Mouse (Mus musculus) forebrain, embryonic 15.5 days (tissue): ENCODE data around the gene Thbs1. TPM values are rescaled to one million over a fixed set of nuclear protein-coding genes. Genes with fewer than 3 reads are reported as not detected.

Source experiments
- ATAC-seq: fragments of 200-750 bp; cut with Nextera tagmentation; replicated peaks from 2 replicates; pipeline ENCODE4 v1.8.0; 2017; ENCODE audit warnings: mild to moderate bottlenecking, moderate TSS enrichment, moderate library complexity
- H3K27ac ChIP-seq: fragments of 300-500 bp; sonication (generic); replicated peaks from 2 replicates; pipeline ENCODE4 v1.5.1; 2015; ENCODE audit warnings: mild to moderate bottlenecking, inconsistent platforms
- H3K27me3 ChIP-seq: fragments of 300-500 bp; sonication (generic); 2 replicates; pipeline ENCODE4 v1.6.1; 2015; ENCODE audit warnings: inconsistent platforms
- H3K36me3 ChIP-seq: fragments of 300-500 bp; sonication (generic); 2 replicates; pipeline ENCODE4 v1.6.1; 2015; ENCODE audit warnings: mild to moderate bottlenecking, inconsistent platforms
- H3K4me1 ChIP-seq: fragments of 300-500 bp; sonication (generic); 2 replicates; pipeline ENCODE4 v1.6.1; 2015; ENCODE audit warnings: inconsistent platforms
- H3K4me2 ChIP-seq: fragments of 300-500 bp; sonication (generic); replicated peaks from 2 replicates; pipeline ENCODE4 v1.6.1; 2015; ENCODE audit warnings: mild to moderate bottlenecking, inconsistent platforms
- H3K4me3 ChIP-seq: fragments of 300-500 bp; sonication (generic); 2 replicates; pipeline ENCODE4 v1.5.1; 2015; ENCODE audit warnings: mild to moderate bottlenecking, inconsistent platforms
- H3K9ac ChIP-seq: fragments of 300-500 bp; sonication (generic); replicated peaks from 2 replicates; pipeline ENCODE4 v1.6.1; 2015; ENCODE audit warnings: mild to moderate bottlenecking, inconsistent platforms
- H3K9me3 ChIP-seq: fragments of 300-500 bp; sonication (generic); 2 replicates; pipeline ENCODE4 v1.6.1; 2016; ENCODE audit warnings: inconsistent platforms
- WGBS: fragments of 180-500 bp; shearing (Covaris S2); methylation state at CpG from one replicate; pipeline ENCODE4 v1.1.7; 2015; ENCODE audit warnings: mixed read lengths; 5-methylcytosine and 5-hydroxymethylcytosine counted together
- polyA plus RNA-seq: library from polyadenylated mRNA; unstranded; fragments of >200 nt; fragmentation: Nextera tagmentation; extraction: Ambion mirVana; gene quantifications from 2 replicates; pipeline ENCODE4 v1.2.1, GENCODE M21; 2015

Thbs1 gene
- polyA plus RNA-seq, 1 experiment from 2014 or later, result 10.2 TPM

- peak overlapping the region; percentile 32; the same call in 1 of the 2 replicates for H3K27ac ChIP-seq
- 24% methylated on average over 2 of the region's 2 CpGs for WGBS
- no peaks in the 10 kb centered on the region for H3K9me3 ChIP-seq
- peaks cover 18% of the 10 kb centered on the region for H3K4me1 ChIP-seq
- no peak overlapping the region for H3K4me2 ChIP-seq
- no peak overlapping the region for H3K4me3 ChIP-seq
- no peaks in the 10 kb centered on the region for H3K27me3 ChIP-seq
- no peaks in the 10 kb centered on the region for H3K36me3 ChIP-seq
- no peak for ATAC-seq
- H3K9ac ChIP-seq, result no peak overlapping the region
Measured at GRCm38 (mm10) chr2:118160991-118161390, 49.3 kb downstream of the Thbs1 start.

GRCm38 (mm10) chr2:118162486-118162885 lies 50.8 kb downstream of the Thbs1 start:
- no peak for ATAC-seq
- peaks cover 16% of the 10 kb centered on the region for H3K4me1 ChIP-seq
- no peak overlapping the region for H3K4me2 ChIP-seq
- no peaks in the 10 kb centered on the region for H3K9me3 ChIP-seq
- H3K27me3 ChIP-seq, result no peaks in the 10 kb centered on the region
- H3K4me3 ChIP-seq, result no peak overlapping the region
- H3K27ac ChIP-seq, result no peak overlapping the region
- H3K9ac ChIP-seq, result no peak overlapping the region
- WGBS, result 85% methylated on average over 5 of the region's 5 CpGs
- no peaks in the 10 kb centered on the region for H3K36me3 ChIP-seq

GRCm38 (mm10) chr2:118164137-118164536 lies 52.5 kb downstream of the Thbs1 start:
- 79% methylated on average over 6 of the region's 6 CpGs for WGBS
- Histone ChIP-seq H3K4me1 (peaks cover 16% of the 10 kb centered on the region), H3K9ac (no peak overlapping the region), H3K27ac (no peak overlapping the region), H3K36me3 (no peaks in the 10 kb centered on the region), H3K4me2 (no peak overlapping the region), H3K9me3 (no peaks in the 10 kb centered on the region), H3K27me3 (no peaks in the 10 kb centered on the region), H3K4me3 (no peak overlapping the region)
- no peak for ATAC-seq

- Histone ChIP-seq H3K4me3 (no peak overlapping the region), H3K4me2 (no peak overlapping the region), H3K9ac (no peak overlapping the region), H3K4me1 (peaks cover 4% of the 10 kb centered on the region), H3K9me3 (no peaks in the 10 kb centered on the region), H3K36me3 (no peaks in the 10 kb centered on the region), H3K27me3 (no peaks in the 10 kb centered on the region), H3K27ac (no peak overlapping the region)
- 95% methylated on average over 2 of the region's 2 CpGs for WGBS
- ATAC-seq, result no peak
Measured at GRCm38 (mm10) chr2:118165691-118166090, 54.0 kb downstream of the Thbs1 start.

GRCm38 (mm10) chr2:118167731-118168130 lies 56.1 kb downstream of the Thbs1 start:
- Histone ChIP-seq H3K9ac (no peak overlapping the region), H3K4me1 (no peaks in the 10 kb centered on the region), H3K9me3 (no peaks in the 10 kb centered on the region), H3K27ac (no peak overlapping the region), H3K4me2 (no peak overlapping the region), H3K27me3 (no peaks in the 10 kb centered on the region), H3K4me3 (no peak overlapping the region), H3K36me3 (no peaks in the 10 kb centered on the region)
- peak; percentile 75 for ATAC-seq
- 45% methylated on average over 4 of the region's 4 CpGs for WGBS

GRCm38 (mm10) chr2:118168225-118168624 lies 56.5 kb downstream of the Thbs1 start:
- H3K27ac ChIP-seq, result no peak overlapping the region
- no peak overlapping the region for H3K9ac ChIP-seq
- no peak overlapping the region for H3K4me2 ChIP-seq
- no peaks in the 10 kb centered on the region for H3K9me3 ChIP-seq
- no peak overlapping the region for H3K4me3 ChIP-seq
- no peaks in the 10 kb centered on the region for H3K27me3 ChIP-seq
- WGBS, result 36% methylated on average over 1 of the region's 1 CpGs
- ATAC-seq, result no peak
- no peaks in the 10 kb centered on the region for H3K4me1 ChIP-seq
- H3K36me3 ChIP-seq, result no peaks in the 10 kb centered on the region

- no peak overlapping the region for H3K4me2 ChIP-seq
- 87% methylated on average over 10 of the region's 10 CpGs for WGBS
- H3K4me3 ChIP-seq, result no peak overlapping the region
- 0 out of 2 replicates have a peak, but pooled peaks cover 3% of the 10 kb centered on the region for H3K4me1 ChIP-seq
- no peak for ATAC-seq
- H3K9me3 ChIP-seq, result no peaks in the 10 kb centered on the region
- no peaks in the 10 kb centered on the region for H3K27me3 ChIP-seq
- H3K27ac ChIP-seq, result no peak overlapping the region
- H3K36me3 ChIP-seq, result no peaks in the 10 kb centered on the region
- H3K9ac ChIP-seq, result no peak overlapping the region
Measured at GRCm38 (mm10) chr2:118174558-118175383, 63.1 kb downstream of the Thbs1 start.

Other genes starting within 250 kb of the Thbs1 start
- gene Fsip1, start 145.1 kb downstream of the Thbs1 start, polyA plus RNA-seq, result 3.3 TPM in 2 replicates